Mouse (Mus musculus): ENCODE results near the gene Mamld1.
"Not testable (repeated sequence)": the region's sequence is repeated elsewhere in the genome, so short reads cannot be mapped to it uniquely, and the experiment has no call there.

Mamld1 gene

GRCm38 (mm10) chrX:71049864-71050576 lies at the start of gene Mamld1:
Gene Mamld1 (plus strand): TSS chrX:71050256.
- DNase-seq, result no peak

- no peak for DNase-seq
Observed at GRCm38 (mm10) chrX:71024718-71025117, 25.3 kb upstream of the Mamld1 start.

DNA sequence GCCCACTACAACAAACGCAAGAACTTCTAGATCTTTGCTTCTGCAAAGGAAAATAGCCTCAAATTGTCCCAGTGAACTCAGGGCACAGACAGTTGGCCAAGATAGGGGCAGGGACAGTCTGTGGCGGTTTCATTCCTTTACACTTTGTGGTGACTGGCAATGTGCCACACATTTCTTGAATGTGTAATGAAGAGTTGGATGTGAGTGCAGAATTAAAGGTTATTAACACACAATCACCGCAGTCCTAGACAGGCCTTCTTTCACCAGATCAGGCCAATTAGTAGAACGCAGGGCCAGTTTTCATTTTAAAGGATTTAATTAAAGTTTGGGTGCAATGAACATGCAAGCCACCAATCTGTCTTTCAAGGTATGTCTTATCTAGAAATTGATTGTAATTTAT lies 22.0 kb upstream of the Mamld1 start:
- DNase-seq, result no peak

DNA sequence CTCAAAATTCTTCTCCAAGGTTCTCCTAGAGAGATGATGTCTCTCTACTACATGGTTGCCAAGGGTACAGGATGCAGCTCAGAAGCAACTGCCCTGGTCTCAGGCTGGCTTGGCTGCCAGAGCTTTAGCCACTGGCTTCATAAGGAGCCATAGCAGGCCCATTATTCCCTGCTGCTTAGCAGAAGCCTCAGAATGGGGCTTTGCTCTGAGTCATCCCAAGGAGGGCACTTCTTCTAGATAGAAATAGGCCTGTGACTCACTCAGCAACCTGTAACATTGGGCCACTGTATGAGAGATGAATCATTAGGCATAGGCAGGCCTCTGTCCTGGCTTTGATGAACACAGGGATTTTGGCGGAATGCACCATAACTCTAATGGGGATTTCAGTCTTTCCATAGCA lies 21.1 kb upstream of the Mamld1 start:
- not testable (repeated sequence) for DNase-seq

GRCm38 (mm10) chrX:71050677-71051311 lies 738 bp downstream of the Mamld1 start:
- DNase-seq, result no peak

DNA sequence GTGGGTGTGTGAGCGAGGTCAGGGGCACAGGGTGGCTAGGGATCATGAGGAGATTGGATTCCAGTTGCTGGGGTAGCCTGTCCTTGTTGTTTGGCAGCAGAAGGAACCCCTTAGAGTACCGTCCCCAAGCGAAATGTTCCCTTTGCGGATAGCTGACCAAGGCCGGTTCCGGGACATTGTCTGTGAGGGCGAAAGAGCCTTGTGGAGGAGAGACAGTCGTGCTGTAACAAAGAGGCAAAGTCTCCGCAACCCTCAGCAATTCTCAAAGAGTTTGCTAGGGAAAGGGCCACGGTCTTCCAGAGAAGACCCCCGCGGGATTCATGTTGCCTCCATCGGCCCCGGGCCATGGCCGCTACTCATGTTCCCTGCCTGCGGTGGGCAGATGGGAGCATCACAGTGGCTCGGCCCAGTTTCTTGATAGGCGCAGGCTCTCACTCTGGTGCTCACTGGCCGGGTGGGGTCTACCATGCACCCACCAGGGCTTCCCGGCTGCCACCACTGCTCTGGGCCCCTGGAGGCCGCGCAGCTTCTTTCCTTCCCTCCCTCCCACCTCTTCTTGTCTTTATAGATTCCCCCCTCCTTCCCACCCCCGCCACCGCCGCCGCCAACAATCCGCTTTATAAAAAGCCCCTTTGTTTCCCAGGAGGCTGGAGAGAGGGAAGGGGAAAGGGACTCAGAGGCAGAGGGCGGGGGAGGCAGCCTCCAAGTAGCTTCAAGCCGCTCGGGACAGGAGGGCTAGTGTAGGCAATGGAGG lies 1.5 kb downstream of the Mamld1 start:
- DNase-seq, result no peak

- DNase-seq, result peak; percentile 40
Observed at GRCm38 (mm10) chrX:71052115-71052478, 2.0 kb downstream of the Mamld1 start.

DNA sequence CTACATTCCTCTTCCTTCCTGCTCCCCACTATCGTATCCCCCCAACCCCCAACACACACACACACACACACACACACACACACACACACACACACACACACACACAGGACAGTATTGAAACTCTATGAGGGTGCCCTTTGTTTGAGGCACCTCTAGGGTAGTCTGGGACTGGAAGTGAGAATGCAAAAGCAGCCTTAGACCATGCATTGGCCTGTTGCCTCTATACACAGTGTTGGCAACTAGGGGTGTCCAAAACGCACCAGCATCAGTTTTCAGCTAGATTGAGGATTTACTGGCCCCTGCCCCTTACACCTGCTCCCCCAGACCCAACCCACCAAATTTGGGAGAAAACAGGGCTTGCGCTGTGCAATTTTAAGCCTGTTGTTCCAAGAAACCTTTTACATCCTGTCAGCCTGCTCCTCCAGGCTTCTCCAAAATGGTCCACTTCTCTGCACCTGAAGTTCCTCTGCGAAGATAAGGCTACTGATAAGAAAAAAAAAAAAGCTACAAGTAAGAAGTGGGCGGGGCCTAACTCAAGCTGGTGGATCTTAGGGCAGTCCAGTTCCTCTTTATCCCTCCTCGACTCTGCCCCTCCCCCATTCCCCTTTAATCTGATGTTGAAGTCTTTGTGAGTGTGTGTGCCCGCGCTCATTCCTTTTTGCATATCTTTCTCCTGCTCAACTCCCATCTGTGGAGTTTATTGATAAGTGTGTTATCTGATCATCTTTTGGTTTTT lies 2.6 kb downstream of the Mamld1 start:
- no peak for DNase-seq

DNA sequence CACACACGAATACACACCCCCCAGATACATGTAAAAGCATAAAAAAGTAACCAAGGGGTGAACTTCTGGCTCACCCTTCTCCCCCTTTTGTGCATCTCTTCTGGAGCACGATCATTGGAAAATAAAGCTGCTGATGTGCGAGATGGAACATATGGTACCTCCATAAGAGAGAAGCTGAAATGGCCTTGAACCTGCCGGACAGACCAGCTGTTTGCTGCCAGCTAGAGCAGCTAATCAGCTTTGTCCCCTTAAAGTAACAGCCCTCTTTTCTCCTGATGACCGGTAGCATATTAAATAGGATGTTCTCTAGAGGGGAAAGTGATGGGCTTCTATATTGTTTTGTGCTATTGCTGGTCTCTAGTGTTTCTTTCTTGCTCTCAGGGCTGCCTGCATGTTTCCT lies 3.2 kb downstream of the Mamld1 start:
- DNase-seq, result no peak

DNA sequence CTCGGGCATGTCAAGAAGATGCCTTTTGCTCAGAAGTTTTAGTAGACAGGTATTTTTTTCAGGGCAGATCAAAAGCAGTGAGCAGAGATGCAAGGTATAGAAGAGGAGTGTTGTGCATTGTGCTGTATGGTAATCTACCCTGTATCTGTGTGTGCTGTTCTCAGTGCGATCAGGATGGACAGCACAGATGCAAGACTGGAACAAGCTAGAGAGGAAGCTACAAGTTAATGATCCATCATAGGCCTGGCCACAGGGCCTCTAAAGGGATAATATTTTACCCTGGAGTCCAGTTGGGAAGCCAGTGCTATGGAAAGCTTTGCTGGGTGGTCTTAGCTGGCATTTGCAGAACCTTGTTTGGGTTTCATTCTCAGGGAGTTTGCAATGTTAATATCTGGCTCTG lies 6.9 kb downstream of the Mamld1 start:
- no peak for DNase-seq

DNA sequence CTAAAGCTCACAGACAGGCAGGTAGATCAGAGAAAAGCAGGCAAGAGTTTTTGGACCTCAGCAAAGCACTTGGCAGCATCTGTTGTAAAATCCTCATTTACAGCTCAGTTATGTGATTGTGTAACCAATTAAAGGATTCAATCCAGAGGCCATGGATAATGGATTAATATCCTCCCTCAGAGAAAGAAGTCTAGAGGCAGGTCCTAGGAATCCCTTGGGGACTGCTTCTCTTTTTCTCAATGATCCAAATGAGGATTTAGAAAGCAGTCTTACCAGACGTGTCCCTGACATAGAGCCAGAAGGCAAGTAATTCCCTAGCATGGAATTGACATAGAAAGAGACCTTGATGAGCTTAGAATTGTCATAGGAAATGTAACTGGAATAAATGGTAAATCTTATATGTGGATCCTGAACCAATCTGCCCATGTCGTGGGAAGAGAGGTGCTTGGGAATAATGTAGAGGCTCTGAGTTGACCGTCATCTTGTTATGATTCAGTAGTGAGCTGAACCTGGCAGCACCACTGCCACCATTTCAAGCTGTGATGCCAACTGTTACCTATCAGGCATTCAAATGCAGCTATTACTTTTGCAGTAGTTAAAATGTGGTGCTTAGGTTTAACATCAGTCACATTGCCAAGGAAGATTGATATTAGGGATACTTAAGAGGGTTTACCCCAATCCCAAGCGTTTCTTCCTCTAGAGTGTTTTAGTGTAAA lies 35.2 kb downstream of the Mamld1 start:
- no peak for DNase-seq

- DNase-seq, result no peak
Observed at GRCm38 (mm10) chrX:71087370-71088079, 37.5 kb downstream of the Mamld1 start.

GRCm38 (mm10) chrX:71088080-71088414 lies 38.0 kb downstream of the Mamld1 start:
- DNase-seq, result no peak

- DNase-seq, result no peak
Observed at GRCm38 (mm10) chrX:71105820-71106219, 55.8 kb downstream of the Mamld1 start.

DNA sequence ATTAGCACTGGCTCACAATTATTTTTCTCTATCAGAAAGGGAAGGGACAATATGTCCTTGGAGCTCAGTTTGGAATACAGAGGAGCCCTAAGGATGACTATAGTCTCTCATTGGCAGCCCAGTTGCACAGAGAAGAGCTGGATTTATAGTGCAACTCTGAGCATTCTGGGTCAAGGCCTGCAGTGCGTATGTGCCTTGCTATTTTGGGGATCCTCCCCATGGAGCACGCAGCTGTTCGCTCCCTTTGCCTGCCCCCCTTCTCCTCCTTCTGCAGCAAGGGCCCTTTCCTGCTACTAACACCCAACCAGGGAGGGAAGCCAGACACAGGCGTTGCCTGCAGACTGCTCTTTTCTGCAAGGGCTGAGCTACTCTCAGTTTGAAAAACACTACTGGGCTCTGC lies 56.3 kb downstream of the Mamld1 start:
- no peak for DNase-seq

DNA sequence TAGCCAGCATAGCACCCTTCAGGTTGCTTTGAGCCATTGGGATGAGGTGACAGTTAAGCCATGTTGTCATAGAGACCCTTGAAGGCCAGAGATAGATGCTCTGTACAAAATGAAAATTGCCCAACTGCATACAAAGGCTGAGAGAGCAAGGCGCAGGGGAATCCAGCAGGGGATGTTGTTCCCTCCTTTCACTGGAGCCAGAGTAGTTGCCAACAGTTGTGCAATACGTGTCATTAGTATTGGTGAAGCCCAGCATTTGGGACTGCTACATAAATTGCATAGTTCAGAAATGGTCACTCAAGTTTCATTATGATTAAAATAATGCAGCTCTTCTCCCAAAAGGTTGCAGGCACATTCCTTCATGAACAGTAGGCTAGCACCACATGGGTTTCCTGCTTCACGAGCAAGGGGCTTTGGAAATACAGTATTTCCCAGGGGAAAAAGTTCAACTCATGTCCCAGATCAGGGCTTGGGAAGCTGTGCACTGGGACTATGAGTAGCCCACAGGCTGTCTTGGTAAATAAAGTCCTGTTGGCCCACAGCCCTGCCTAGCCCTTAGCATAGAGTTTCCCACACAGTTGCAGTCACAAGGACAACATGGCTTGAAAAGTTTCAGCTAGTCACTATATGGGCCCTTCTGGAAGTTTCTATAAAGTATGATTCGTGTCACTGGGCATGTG lies 58.1 kb downstream of the Mamld1 start:
- DNase-seq, result no peak

DNA sequence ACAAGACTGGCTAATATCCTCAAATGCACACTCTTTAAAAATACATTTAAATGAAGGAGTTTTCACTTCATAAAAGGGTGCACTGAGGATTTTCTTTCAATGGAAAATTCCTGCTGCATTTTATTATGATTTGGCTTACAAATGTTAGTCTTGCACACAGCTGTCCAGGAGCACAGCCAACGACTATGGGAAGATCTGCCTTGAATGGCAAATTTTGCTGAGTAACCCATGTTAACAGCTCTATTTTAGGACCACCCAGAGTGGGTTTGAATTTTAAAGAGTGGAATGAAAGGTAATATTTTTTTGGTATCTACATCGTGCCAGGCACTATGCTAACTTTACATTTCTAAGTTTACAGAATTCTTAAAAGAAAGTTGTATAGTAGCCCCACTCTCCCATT lies 60.3 kb downstream of the Mamld1 start:
- DNase-seq, result no peak

- no peak for DNase-seq
Observed at GRCm38 (mm10) chrX:71122359-71123293, 72.6 kb downstream of the Mamld1 start.

DNA sequence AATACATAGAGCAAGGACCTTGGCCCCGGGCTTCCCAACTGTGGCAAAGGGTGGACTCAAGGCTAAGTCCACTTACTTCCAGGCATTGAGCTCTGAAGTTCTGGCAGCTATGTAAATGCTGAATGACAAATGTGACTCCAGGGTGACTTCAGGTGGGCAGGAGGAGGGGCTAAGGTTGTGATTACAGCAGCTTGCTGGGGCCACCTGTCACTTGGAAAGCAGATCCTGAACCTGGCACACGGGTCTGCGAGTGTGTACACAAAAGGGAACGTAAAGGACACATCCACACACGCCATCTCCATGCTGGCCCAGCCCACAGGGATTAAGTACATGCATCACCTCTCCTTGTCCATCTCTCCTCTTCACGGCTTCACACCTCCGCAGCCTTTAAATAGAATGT lies 75.0 kb downstream of the Mamld1 start:
- DNase-seq, result no peak

DNA sequence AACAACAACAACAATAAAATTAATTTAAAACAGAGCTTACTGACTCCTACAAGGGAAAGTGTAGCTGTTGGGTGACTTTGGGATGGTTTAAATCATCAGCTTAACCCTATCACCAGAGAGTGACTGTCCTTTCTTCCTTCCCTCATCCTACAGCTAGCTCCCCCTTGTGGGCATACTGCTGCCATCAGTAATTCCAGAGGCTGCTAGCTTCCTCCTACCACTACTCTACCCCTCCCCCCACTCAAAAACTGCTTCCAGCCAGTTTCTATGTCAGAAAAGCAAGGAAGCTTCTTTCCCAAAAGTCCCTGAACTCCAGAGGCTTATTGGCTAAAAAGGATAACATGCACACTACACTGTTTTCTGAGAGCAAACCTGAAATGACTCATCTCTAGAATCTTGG lies 81.4 kb downstream of the Mamld1 start:
- DNase-seq, result no peak
